In genomic region chr2:31341726-31342535, GRCm38 (mm10) we compare ENCODE assay signal across 14 mouse cellular contexts. TPM values are rescaled to one million over a fixed set of nuclear protein-coding genes. Genes with fewer than 3 reads are reported as not detected.
DNase-seq lines count a peak whose midpoint lies in the region; ATAC-seq and TF ChIP-seq lines count a peak whose summit lies in the region.
"Had no signal": no experiment of that assay in that cellular context is flagged by ENCODE, and none has a peak within 500 bp of the region (broad histone marks: within the 10 kb centered on the region; RNA-seq: fewer than 3 reads in every experiment).

No protein-coding gene starts in this region.

- no peak overlapping the region for H3K9ac ChIP-seq in heart, embryonic 16.5 days (ENCODE audit: low read length)
- H3K9ac ChIP-seq: limb, embryonic 15.5 days had no signal

- peaks cover 19% of the 10 kb centered on the region for H3K27me3 ChIP-seq in heart, embryonic 16.5 days (ENCODE audit: control insufficient read depth, insufficient read depth, low read length)

- H3K4me1 ChIP-seq in heart, embryonic 16.5 days (ENCODE audit: control insufficient read depth, insufficient read depth, low read length), result peaks cover 35% of the 10 kb centered on the region

- peaks cover 4% of the 10 kb centered on the region for H3K9me3 ChIP-seq in heart, embryonic 16.5 days (replicated peaks; ENCODE audit: control insufficient read depth, low read length)
- H3K9me3 ChIP-seq: limb, embryonic 15.5 days had no signal

- no peaks in the 10 kb centered on the region for H3K36me3 ChIP-seq in heart, embryonic 16.5 days (ENCODE audit: control insufficient read depth, insufficient read depth)
- H3K36me3 ChIP-seq: limb, embryonic 15.5 days had no signal

- no peak for TF ChIP-seq CTCF in gastrocnemius, adult 2 months (IDR thresholded peaks at IDR 0.05)

- no peak overlapping the region for H3K27ac ChIP-seq in gastrocnemius, adult 2 months
- H3K27ac ChIP-seq in heart, embryonic 16.5 days (ENCODE audit: low read length), result peak overlapping the region; percentile 63
- H3K27ac ChIP-seq: limb, embryonic 15.5 days had no signal

- intact Hi-C loops in gastrocnemius, adult 2 months (cut with DNase I), result no loop called here
- intact Hi-C loops in gastrocnemius, postnatal 14 days (cut with DNase I; ENCODE audit: low total_unique reads), result no loop called here

- WGBS in heart, embryonic 16.5 days, result 29% methylated on average over 8 of the region's 8 CpGs

- peak; percentile 88 for ATAC-seq in heart, embryonic 16.5 days (replicated peaks; ENCODE audit: extremely low read depth, insufficient read depth, low FRiP score)
- no peak for ATAC-seq in erythroblast, adult 5-6 weeks (replicated peaks; ENCODE audit: low FRiP score, poor library complexity, severe bottlenecking)

- H3K4me2 ChIP-seq in heart, embryonic 16.5 days (ENCODE audit: low read depth, low read length), result 0 out of 2 replicates have a peak overlapping the region, but pooled peaks have one; percentile 4
- H3K4me2 ChIP-seq: limb, embryonic 15.5 days had no signal

- H3K4me3 ChIP-seq in gastrocnemius, adult 2 months, result no peak overlapping the region
- no peak overlapping the region for H3K4me3 ChIP-seq in heart, embryonic 16.5 days (ENCODE audit: low read length)
- H3K4me3 ChIP-seq: limb, embryonic 15.5 days had no signal

- DNase-seq in gastrocnemius, adult 2 months, result peak; percentile 71
- no peak for DNase-seq in gastrocnemius, postnatal 14 days
- peak; percentile 48 for DNase-seq in heart, adult 8-10 months (ENCODE audit: low spot score)
- DNase-seq in kidney, postnatal 36 days, result no peak
- no peak for DNase-seq in spleen, postnatal 36 days (ENCODE audit: low spot score in 2 of 2)
- DNase-seq: adrenal gland, adult 8-10 months; cerebellum, adult 11-12 months; kidney, adult 9 months; lung, postnatal 10 days; right cerebral cortex, adult 18-20 months had no signal

RNA-seq across cellular contexts. Expression of gene Hmcn2, which starts 27.7 kb away (rescaled TPM):
- 10 to 100 TPM; 21.6 to 36.8 TPM for total RNA-seq in gastrocnemius, adult 2 months (2021)
- 10 to 100 TPM; 44.0 to 45.2 TPM for total RNA-seq in gastrocnemius, postnatal 14 days (2021)
- 1 to 10 TPM; 4.4 to 9.4 (median 7.9) TPM for total RNA-seq in heart, adult 8-10 months (2022)
- 1.1 and 1.3 TPM in 2 replicates for polyA plus RNA-seq in heart, embryonic 16.5 days (2015; fragmentation: Nextera tagmentation; extraction: Ambion mirVana)
- not detected in 2 replicates for total RNA-seq in erythroblast, adult 5-6 weeks (2015; ENCODE audit: low replicate concordance)
- total RNA-seq in erythroblast, adult 5-6 weeks (2017; ENCODE audit: low replicate concordance), result not detected in 2 replicates
- total RNA-seq: common myeloid progenitor, adult 5-6 weeks had no signal

Comparison
In these comparisons a context has a peak if more than half of its experiments do, and no peak if none do; other contexts are left out.
1. DNase-seq: peak in gastrocnemius, adult 2 months (single experiment) and heart, adult 8-10 months (single experiment); none in gastrocnemius, postnatal 14 days (single experiment), kidney, postnatal 36 days (0 of 2) and spleen, postnatal 36 days (0 of 2).
2. RNA of gene Hmcn2, which starts 27.7 kb away (total RNA-seq): 44.0 to 45.2 TPM in gastrocnemius, postnatal 14 days, 21.6 to 36.8 TPM in gastrocnemius, adult 2 months and 4.4 to 9.4 TPM in heart, adult 8-10 months; not detected in erythroblast, adult 5-6 weeks; every median in the first group is over 4 times any median in the second.